Mouse (Mus musculus) kidney, postnatal 25 days (tissue): ENCODE data around the gene Trak1.

Experiments used
- DNase-seq, 2 experiments: peaks; one replicate each; pipeline ENCODE4 v3.0.0; 2021; ENCODE audit warnings: mixed read lengths in 2 of 2

Trak1 gene

GRCm38 (mm10) chr9:121297171-121298064, at the start of gene Trak1:
Gene Trak1, plus strand, starts transcription at chr9:121297502.
- peak; percentile 64 to 88 for DNase-seq

GRCm38 (mm10) chr9:121247956-121248775, 49.1 kb upstream of the Trak1 start:
- peak; percentile 85 to 96 for DNase-seq

GRCm38 (mm10) chr9:121249805-121250204, 47.5 kb upstream of the Trak1 start:
- DNase-seq, result peak in 1 of 2 experiments; percentile 37

- no peak for DNase-seq
Measured at GRCm38 (mm10) chr9:121250854-121251253, 46.4 kb upstream of the Trak1 start.

- DNase-seq, result no peak
Measured at GRCm38 (mm10) chr9:121253983-121254382, 43.3 kb upstream of the Trak1 start.

GRCm38 (mm10) chr9:121254761-121255160, 42.5 kb upstream of the Trak1 start:
- DNase-seq, result peak in 1 of 2 experiments; percentile 20

- no peak for DNase-seq
Measured at GRCm38 (mm10) chr9:121257106-121257505, 40.2 kb upstream of the Trak1 start.

GRCm38 (mm10) chr9:121265307-121265706, 32.0 kb upstream of the Trak1 start:
- DNase-seq, result no peak

- no peak for DNase-seq
Measured at GRCm38 (mm10) chr9:121271149-121271548, 26.2 kb upstream of the Trak1 start.

GRCm38 (mm10) chr9:121271561-121271960, 25.7 kb upstream of the Trak1 start:
- DNase-seq, result no peak

GRCm38 (mm10) chr9:121276745-121277117, 20.6 kb upstream of the Trak1 start:
- no peak for DNase-seq

- peak; percentile 95 to 97 for DNase-seq
Measured at GRCm38 (mm10) chr9:121277118-121278060, 19.9 kb upstream of the Trak1 start, which contains the start of gene Ulk4. Gene Ulk4, minus strand, starts transcription at chr9:121277197.

GRCm38 (mm10) chr9:121279216-121279615, 18.1 kb upstream of the Trak1 start:
- DNase-seq, result no peak

- no peak for DNase-seq
Measured at GRCm38 (mm10) chr9:121281891-121282290, 15.4 kb upstream of the Trak1 start.

GRCm38 (mm10) chr9:121283620-121284185, 13.6 kb upstream of the Trak1 start:
- DNase-seq, result peak in 1 of 2 experiments; percentile 34

GRCm38 (mm10) chr9:121284422-121284821, 12.9 kb upstream of the Trak1 start:
- DNase-seq, result peak in 1 of 2 experiments; percentile 47

GRCm38 (mm10) chr9:121285341-121286324, 11.7 kb upstream of the Trak1 start:
- peak; percentile 88 to 89 for DNase-seq

- no peak for DNase-seq
Measured at GRCm38 (mm10) chr9:121286325-121286901, 10.9 kb upstream of the Trak1 start.

- DNase-seq, result no peak
Measured at GRCm38 (mm10) chr9:121291275-121291674, 6.0 kb upstream of the Trak1 start.

GRCm38 (mm10) chr9:121293187-121293586, 4.1 kb upstream of the Trak1 start:
- no peak for DNase-seq
